In the genomic region with DNA sequence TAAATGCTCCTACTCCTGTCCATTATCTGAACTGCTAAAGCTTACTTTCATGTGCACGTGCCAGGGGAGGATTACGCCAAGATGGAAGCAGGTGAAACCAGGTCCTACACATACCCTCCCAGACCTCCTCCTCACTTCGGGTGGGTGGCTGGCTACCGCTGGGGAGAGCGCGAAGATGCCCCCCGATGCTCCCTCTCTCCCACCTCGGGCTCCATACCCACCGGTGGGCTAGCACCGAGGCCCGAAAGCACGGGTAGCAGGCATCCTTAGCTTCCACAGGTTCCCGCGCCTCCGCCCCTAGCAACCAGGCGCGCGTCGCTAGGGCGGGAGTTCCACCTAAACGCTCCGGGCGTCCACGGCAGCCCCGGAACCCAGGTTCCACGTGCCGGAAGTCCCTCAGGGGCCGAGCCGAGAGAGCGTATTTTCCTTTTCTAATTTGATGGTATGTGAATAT, we compare ENCODE assay signal across 8 mouse cellular contexts. TPM values are rescaled to one million over a fixed set of nuclear protein-coding genes. Genes with fewer than 3 reads are reported as not detected.
DNase-seq lines count a peak whose midpoint lies in the region; ATAC-seq and TF ChIP-seq lines count a peak whose summit lies in the region.

A gene (minus strand): TSS at position 299 of the 454 bp plus-strand sequence.

- H3K4me1 ChIP-seq in embryonic facial prominence, embryonic 11.5 days (ENCODE audit: control insufficient read depth, insufficient read depth, low read length), result no peaks in the 10 kb centered on the region
- peaks cover 9% of the 10 kb centered on the region for H3K4me1 ChIP-seq in limb, embryonic 10.5 days
- H3K4me1 ChIP-seq in midbrain, embryonic 12.5 days, result no peaks in the 10 kb centered on the region
- H3K4me1 ChIP-seq in small intestine, adult 2 months (ENCODE audit: control insufficient read depth, insufficient read depth, insufficient read length, low read length), result peaks cover 4% of the 10 kb centered on the region

- peak; percentile 49 to 79 for DNase-seq in urinary bladder, adult 18-20 months (ENCODE audit: low spot score in 2 of 2)
- no peak for DNase-seq in urinary bladder, postnatal 10 days (ENCODE audit: low spot score)
- peak; percentile 84 for DNase-seq in embryonic facial prominence, embryonic 11.5 days (ENCODE audit: low spot score)
- DNase-seq in heart, adult 11 months, result peak; percentile 94
- peak; percentile 68 for DNase-seq in kidney, adult 11 months
- peak; percentile 91 for DNase-seq in limb, embryonic 10.5 days (ENCODE audit: low spot score)

- H3K36me3 ChIP-seq in embryonic facial prominence, embryonic 11.5 days (replicated peaks; ENCODE audit: control insufficient read depth, insufficient read depth, low read depth, low read length), result no peaks in the 10 kb centered on the region
- H3K36me3 ChIP-seq in limb, embryonic 10.5 days, result 0 out of 2 replicates have a peak, but pooled peaks cover 3% of the 10 kb centered on the region
- H3K36me3 ChIP-seq in midbrain, embryonic 12.5 days, result no peaks in the 10 kb centered on the region
- H3K36me3 ChIP-seq in small intestine, adult 2 months (ENCODE audit: control insufficient read depth, insufficient read depth, low read length), result no peaks in the 10 kb centered on the region

- H3K27me3 ChIP-seq in embryonic facial prominence, embryonic 11.5 days (ENCODE audit: control insufficient read depth, insufficient read depth, low read length), result no peaks in the 10 kb centered on the region
- H3K27me3 ChIP-seq in limb, embryonic 10.5 days (ENCODE audit: low read depth, poor library complexity, severe bottlenecking), result no peaks in the 10 kb centered on the region
- peaks cover 3% of the 10 kb centered on the region; the same call in 1 of the 2 replicates for H3K27me3 ChIP-seq in midbrain, embryonic 12.5 days
- H3K27me3 ChIP-seq in small intestine, adult 2 months (ENCODE audit: control insufficient read depth, insufficient read depth, low read length), result no peaks in the 10 kb centered on the region

- peak within 1 kb of the TSS; percentile 40 for H3K4me3 ChIP-seq in embryonic facial prominence, embryonic 11.5 days (ENCODE audit: low read depth, low read length)
- H3K4me3 ChIP-seq in limb, embryonic 10.5 days, result peak within 1 kb of the TSS; percentile 73
- peak within 1 kb of the TSS; percentile 49 for H3K4me3 ChIP-seq in midbrain, embryonic 12.5 days
- H3K4me3 ChIP-seq in small intestine, adult 2 months (ENCODE audit: low read depth, low read length), result peak within 1 kb of the TSS; percentile 77

- under 1% methylated on average over 30 of the region's 30 CpGs for WGBS in embryonic facial prominence, embryonic 11.5 days
- under 1% methylated on average over 30 of the region's 30 CpGs for WGBS in limb, embryonic 10.5 days
- under 1% methylated on average over 30 of the region's 30 CpGs for WGBS in midbrain, embryonic 12.5 days
- WGBS in small intestine, adult 2 months, result under 1% methylated on average over 30 of the region's 30 CpGs

- H3K27ac ChIP-seq in embryonic facial prominence, embryonic 11.5 days (replicated peaks; ENCODE audit: low read depth, low read length), result no peak within 1 kb of the TSS
- peak within 1 kb of the TSS; percentile 82 for H3K27ac ChIP-seq in limb, embryonic 10.5 days
- H3K27ac ChIP-seq in midbrain, embryonic 12.5 days (replicated peaks), result no peak within 1 kb of the TSS
- no peak within 1 kb of the TSS for H3K27ac ChIP-seq in small intestine, adult 2 months (ENCODE audit: insufficient read depth, low read depth, low read length)

- TF ChIP-seq CTCF in small intestine, adult 2 months (IDR thresholded peaks at IDR 0.05; ENCODE audit: extremely low read depth, insufficient read length, insufficient replicate concordance, low read depth, low read length), result no peak

- no peak for TF ChIP-seq POLR2A in small intestine, adult 2 months (IDR thresholded peaks at IDR 0.05; ENCODE audit: low read depth, low read length)

- H3K9ac ChIP-seq in embryonic facial prominence, embryonic 11.5 days (replicated peaks; ENCODE audit: low read length), result peak within 1 kb of the TSS; percentile 53
- peak within 1 kb of the TSS; percentile 49 for H3K9ac ChIP-seq in midbrain, embryonic 12.5 days (replicated peaks)

- H3K9me3 ChIP-seq in embryonic facial prominence, embryonic 11.5 days (replicated peaks; ENCODE audit: control insufficient read depth, low read length), result no peaks in the 10 kb centered on the region
- no peaks in the 10 kb centered on the region for H3K9me3 ChIP-seq in limb, embryonic 10.5 days (replicated peaks)
- H3K9me3 ChIP-seq in midbrain, embryonic 12.5 days, result 0 out of 2 replicates have a peak, but pooled peaks cover 4% of the 10 kb centered on the region

- peak within 1 kb of the TSS; percentile 65 for H3K4me2 ChIP-seq in embryonic facial prominence, embryonic 11.5 days (ENCODE audit: low read depth, low read length)
- H3K4me2 ChIP-seq in midbrain, embryonic 12.5 days (replicated peaks), result peak within 1 kb of the TSS; percentile 77

- peak; percentile 88 for ATAC-seq in embryonic facial prominence, embryonic 11.5 days (replicated peaks; ENCODE audit: insufficient number of reproducible peaks, low FRiP score, low TSS enrichment, low read depth)
- peak; percentile 95 for ATAC-seq in midbrain, embryonic 12.5 days (ENCODE audit: low FRiP score, low read depth)

RNA-seq across cellular contexts. Expression of the gene that starts here (rescaled TPM):
- polyA plus RNA-seq in embryonic facial prominence, embryonic 11.5 days (2014; fragmentation: Nextera tagmentation; extraction: Ambion mirVana), result 6.4 and 7.1 TPM in 2 replicates
- polyA plus RNA-seq in limb, embryonic 10.5 days (2016; fragmentation: Nextera tagmentation; extraction: Ambion mirVana), result 10.5 and 13.4 TPM in 2 replicates
- polyA plus RNA-seq in midbrain, embryonic 12.5 days (2016; fragmentation: Nextera tagmentation; extraction: Ambion mirVana), result 8.8 and 9.4 TPM in 2 replicates
- polyA plus RNA-seq in small intestine, adult 2 months (2012; rRNA removed), result 0.43 and 0.62 TPM in 2 replicates
